Mouse (Mus musculus) olfactory bulb, adult 2 months (tissue): Measurements from ENCODE around the gene Prss46.

Experiments
- CTCF ChIP-seq: fragments of 200-500 bp; IDR thresholded peaks from 2 replicates; pipeline ENCODE4 v1.5.1; 2012; ENCODE audit warnings: low read depth, mild to moderate bottlenecking, low read length, moderate library complexity; ENCODE audit not compliant: insufficient read depth
- POLR2A ChIP-seq: fragments of 200-500 bp; IDR thresholded peaks from 2 replicates; pipeline ENCODE4 v1.6.1; 2012; ENCODE audit warnings: mild to moderate bottlenecking, low read depth, low read length, moderate library complexity; ENCODE audit not compliant: insufficient read depth

GRCm38 (mm10) chr9:110899451-110900008, 55.2 kb downstream of the Prss46 start:
- TF ChIP-seq POLR2A, result no peak
- no peak for TF ChIP-seq CTCF
